Mouse (Mus musculus) stomach, embryonic 14.5 days (tissue): ENCODE results near the gene Kcnj15. TPM values are rescaled to one million over a fixed set of nuclear protein-coding genes. Genes with fewer than 3 reads are reported as not detected.

ENCODE experiments used
- ATAC-seq: fragments of 200-750 bp; cut with Nextera tagmentation; 2 replicates; pipeline ENCODE4 v1.8.0; 2017; ENCODE audit warnings: low read depth, moderate TSS enrichment; ENCODE audit not compliant: insufficient number of reproducible peaks, insufficient read depth, low FRiP score
- H3K27ac ChIP-seq: fragments of 300-500 bp; sonication (generic); 2 replicates; pipeline ENCODE4 v1.5.1; 2014; ENCODE audit warnings: mild to moderate bottlenecking, low read length, moderate library complexity, mixed read lengths
- H3K27me3 ChIP-seq: fragments of 300-500 bp; sonication (generic); 2 replicates; pipeline ENCODE4 v1.6.1; 2014; ENCODE audit warnings: low read length, control low read depth, mixed read lengths; ENCODE audit not compliant: control insufficient read depth, insufficient read depth
- H3K36me3 ChIP-seq: fragments of 300-500 bp; sonication (generic); 2 replicates; pipeline ENCODE4 v1.6.1; 2014; ENCODE audit warnings: mild to moderate bottlenecking, control low read depth, low read length, moderate library complexity, mixed read lengths; ENCODE audit not compliant: control insufficient read depth, insufficient read depth
- H3K4me1 ChIP-seq: fragments of 300-500 bp; sonication (generic); 2 replicates; pipeline ENCODE4 v1.6.1; 2014; ENCODE audit warnings: low read length, control low read depth, mixed read lengths; ENCODE audit not compliant: control insufficient read depth, insufficient read depth
- H3K4me2 ChIP-seq: fragments of 300-500 bp; sonication (generic); replicated peaks from 2 replicates; pipeline ENCODE4 v1.6.1; 2014; ENCODE audit warnings: low read depth, low read length, control low read depth
- H3K4me3 ChIP-seq: fragments of 300-500 bp; sonication (generic); 2 replicates; pipeline ENCODE4 v1.5.1; 2014; ENCODE audit warnings: low read depth, low read length, control low read depth
- H3K9ac ChIP-seq: fragments of 300-500 bp; sonication (generic); replicated peaks from 2 replicates; pipeline ENCODE4 v1.6.1; 2014; ENCODE audit warnings: low read depth, mild to moderate bottlenecking, control low read depth, low read length, moderate library complexity, mixed read lengths
- H3K9me3 ChIP-seq: fragments of 300-500 bp; sonication (generic); 2 replicates; pipeline ENCODE4 v1.6.1; 2016; ENCODE audit warnings: low read depth, low read length, control low read depth; ENCODE audit not compliant: control insufficient read depth
- WGBS: fragments of 180-500 bp; shearing (Covaris S2); extraction: QIAGEN DNeasy Blood & Tissue Kit; methylation state at CpG from one replicate; pipeline ENCODE4 v1.1.7; 2014; 5-methylcytosine and 5-hydroxymethylcytosine counted together
- polyA plus RNA-seq: library from polyadenylated mRNA; unstranded; fragments of >200 nt; fragmentation: Nextera tagmentation; extraction: Ambion mirVana; gene quantifications from 2 replicates; pipeline ENCODE4 v1.2.1, GENCODE M21; 2014

The Kcnj15 gene
- polyA plus RNA-seq, 1 experiment from 2014 or later, result 5.0 TPM

- Histone ChIP-seq H3K9ac (no peak overlapping the region), H3K27ac (no peak overlapping the region), H3K4me2 (no peak overlapping the region), H3K4me1 (0 out of 2 replicates have a peak, but pooled peaks cover 8% of the 10 kb centered on the region), H3K27me3 (no peaks in the 10 kb centered on the region), H3K36me3 (no peaks in the 10 kb centered on the region), H3K4me3 (no peak overlapping the region), H3K9me3 (no peaks in the 10 kb centered on the region)
- WGBS, result 87% methylated on average over 2 of the region's 2 CpGs
- ATAC-seq, result no peak
Observed at GRCm38 (mm10) chr16:95287656-95288055, 30.3 kb downstream of the Kcnj15 start.

GRCm38 (mm10) chr16:95289375-95289774, 32.0 kb downstream of the Kcnj15 start:
- Histone ChIP-seq H3K36me3 (no peaks in the 10 kb centered on the region), H3K27ac (no peak overlapping the region), H3K4me1 (0 out of 2 replicates have a peak, but pooled peaks cover 8% of the 10 kb centered on the region), H3K4me2 (no peak overlapping the region), H3K9ac (no peak overlapping the region), H3K27me3 (no peaks in the 10 kb centered on the region), H3K4me3 (no peak overlapping the region), H3K9me3 (no peaks in the 10 kb centered on the region)
- 69% methylated on average over 3 of the region's 3 CpGs for WGBS
- no peak for ATAC-seq

- Histone ChIP-seq H3K27ac (no peak overlapping the region; the same call in 1 of the 2 replicates), H3K4me2 (no peak overlapping the region), H3K9me3 (no peaks in the 10 kb centered on the region), H3K4me3 (no peak overlapping the region), H3K4me1 (0 out of 2 replicates have a peak, but pooled peaks cover 4% of the 10 kb centered on the region), H3K36me3 (no peaks in the 10 kb centered on the region), H3K9ac (no peak overlapping the region), H3K27me3 (no peaks in the 10 kb centered on the region)
- ATAC-seq, result no peak
- 62% methylated on average over 10 of the region's 10 CpGs for WGBS
Observed at GRCm38 (mm10) chr16:95291450-95292101, 34.2 kb downstream of the Kcnj15 start.

GRCm38 (mm10) chr16:95292843-95293505, 35.6 kb downstream of the Kcnj15 start:
- Histone ChIP-seq H3K4me3 (no peak overlapping the region), H3K9ac (no peak overlapping the region), H3K4me2 (no peak overlapping the region), H3K9me3 (no peaks in the 10 kb centered on the region), H3K27me3 (no peaks in the 10 kb centered on the region), H3K27ac (no peak overlapping the region), H3K36me3 (no peaks in the 10 kb centered on the region), H3K4me1 (0 out of 2 replicates have a peak, but pooled peaks cover 4% of the 10 kb centered on the region)
- ATAC-seq, result no peak
- 62% methylated on average over 14 of the region's 14 CpGs for WGBS

GRCm38 (mm10) chr16:95297651-95298050, 40.3 kb downstream of the Kcnj15 start:
- no peak overlapping the region for H3K9ac ChIP-seq
- WGBS, result 32% methylated on average over 3 of the region's 3 CpGs

GRCm38 (mm10) chr16:95301667-95302066, 44.3 kb downstream of the Kcnj15 start:
- Histone ChIP-seq H3K9me3 (no peaks in the 10 kb centered on the region), H3K36me3 (no peaks in the 10 kb centered on the region), H3K4me1 (no peaks in the 10 kb centered on the region), H3K9ac (no peak overlapping the region), H3K4me3 (no peak overlapping the region), H3K27ac (no peak overlapping the region), H3K27me3 (no peaks in the 10 kb centered on the region), H3K4me2 (no peak overlapping the region)
- ATAC-seq, result no peak
- 91% methylated on average over 3 of the region's 3 CpGs for WGBS

More at GRCm38 (mm10) chr16:95297651-95298050, 40.3 kb downstream of the Kcnj15 start:
- no peaks in the 10 kb centered on the region for H3K4me1 ChIP-seq
- no peak overlapping the region for H3K27ac ChIP-seq
- H3K4me2 ChIP-seq, result no peak overlapping the region
- ATAC-seq, result no peak
- no peaks in the 10 kb centered on the region for H3K9me3 ChIP-seq
- no peaks in the 10 kb centered on the region for H3K27me3 ChIP-seq
- H3K36me3 ChIP-seq, result no peaks in the 10 kb centered on the region
- no peak overlapping the region for H3K4me3 ChIP-seq

GRCm38 (mm10) chr16:95303676-95304075, 46.3 kb downstream of the Kcnj15 start:
- Histone ChIP-seq H3K9ac (no peak overlapping the region), H3K36me3 (no peaks in the 10 kb centered on the region), H3K4me2 (no peak overlapping the region), H3K27me3 (no peaks in the 10 kb centered on the region), H3K4me1 (no peaks in the 10 kb centered on the region), H3K9me3 (no peaks in the 10 kb centered on the region), H3K27ac (no peak overlapping the region), H3K4me3 (no peak overlapping the region)
- WGBS, result 56% methylated on average over 9 of the region's 9 CpGs
- ATAC-seq, result no peak

- WGBS, result 85% methylated on average over 3 of the region's 3 CpGs
- H3K36me3 ChIP-seq, result no peaks in the 10 kb centered on the region
- no peaks in the 10 kb centered on the region for H3K27me3 ChIP-seq
- H3K4me1 ChIP-seq, result no peaks in the 10 kb centered on the region
- no peak overlapping the region for H3K4me2 ChIP-seq
- H3K9me3 ChIP-seq, result no peaks in the 10 kb centered on the region
- no peak for ATAC-seq
- H3K9ac ChIP-seq, result no peak overlapping the region
- H3K27ac ChIP-seq, result no peak overlapping the region
- no peak overlapping the region for H3K4me3 ChIP-seq
Observed at GRCm38 (mm10) chr16:95307823-95308360, 50.5 kb downstream of the Kcnj15 start.
